Mouse (Mus musculus) forebrain, embryonic 14.5 days (tissue): ENCODE results near the gene Nek8. TPM values are rescaled to one million over a fixed set of nuclear protein-coding genes. Genes with fewer than 3 reads are reported as not detected.
"Not testable (repeated sequence)": the region's sequence is repeated elsewhere in the genome, so short reads cannot be mapped to it uniquely, and the experiment has no call there.

Source experiments
- ATAC-seq: fragments of 200-750 bp; cut with Nextera tagmentation; 2 replicates; pipeline ENCODE4 v1.8.0; 2017; ENCODE audit warnings: mild to moderate bottlenecking, moderate library complexity
- DNase-seq: peaks from one replicate; pipeline ENCODE4 v3.0.0-alpha.2; 2015; ENCODE audit warnings: low spot score
- H3K27ac ChIP-seq: fragments of 300-500 bp; sonication (generic); 2 replicates; pipeline ENCODE4 v1.5.1; 2014; ENCODE audit warnings: low read depth, mild to moderate bottlenecking, control low read depth, low read length, moderate library complexity
- H3K27me3 ChIP-seq: fragments of 300-500 bp; sonication (generic); replicated peaks from 2 replicates; pipeline ENCODE4 v1.6.1; 2014; ENCODE audit warnings: low read length, control low read depth, mixed read lengths; ENCODE audit not compliant: control insufficient read depth, insufficient read depth
- H3K36me3 ChIP-seq: fragments of 300-500 bp; sonication (generic); 2 replicates; pipeline ENCODE4 v1.6.1; 2014; ENCODE audit warnings: low read length, control low read depth; ENCODE audit not compliant: control insufficient read depth, insufficient read depth
- H3K4me1 ChIP-seq: fragments of 300-500 bp; sonication (generic); 2 replicates; pipeline ENCODE4 v1.6.1; 2014; ENCODE audit warnings: antibody characterized with exemption, low read length, control low read depth; ENCODE audit not compliant: control insufficient read depth, insufficient read depth
- H3K4me2 ChIP-seq: fragments of 300-500 bp; sonication (generic); 2 replicates; pipeline ENCODE4 v1.6.1; 2014; ENCODE audit warnings: mild to moderate bottlenecking, control low read depth, low read length
- H3K4me3 ChIP-seq: fragments of 300-500 bp; sonication (generic); 2 replicates; pipeline ENCODE4 v1.5.1; 2014; ENCODE audit warnings: low read depth, low read length, control low read depth
- H3K9ac ChIP-seq: fragments of 300-500 bp; sonication (generic); 2 replicates; pipeline ENCODE4 v1.6.1; 2014; ENCODE audit warnings: mild to moderate bottlenecking, low read length, control low read depth, moderate library complexity
- H3K9me3 ChIP-seq: fragments of 300-500 bp; sonication (generic); replicated peaks from 2 replicates; pipeline ENCODE4 v1.6.1; 2016; ENCODE audit warnings: low read length, control low read depth, mixed read lengths; ENCODE audit not compliant: control insufficient read depth
- WGBS: fragments of 180-500 bp; shearing (Covaris S2); extraction: QIAGEN DNeasy Blood & Tissue Kit; methylation state at CpG from one replicate; pipeline ENCODE4 v1.1.7; 2014; 5-methylcytosine and 5-hydroxymethylcytosine counted together
- polyA plus RNA-seq: library from polyadenylated mRNA; unstranded; fragments of >200 nt; fragmentation: Nextera tagmentation; extraction: Ambion mirVana; gene quantifications from 2 replicates; pipeline ENCODE4 v1.2.1, GENCODE M21; 2014

Nek8 gene
- polyA plus RNA-seq, 1 experiment from 2014 or later = 5.5 TPM

GRCm38 (mm10) chr11:78188331-78189233 lies 12.1 kb upstream of the Nek8 start, which contains the start of gene Rab34:
Gene Rab34 (plus strand): TSS chr11:78188430.
- ATAC-seq (peak; percentile 77), DNase-seq (peak; percentile 85)
- H3K4me1 ChIP-seq = peaks cover 11% of the 10 kb centered on the region; the same call in 1 of the 2 replicates
- H3K9me3 ChIP-seq = no peaks in the 10 kb centered on the region
- whole genome bisulfite sequencing = under 1% methylated on average over 71 of the region's 80 CpGs
- no peaks in the 10 kb centered on the region for H3K27me3 ChIP-seq
- H3K27ac ChIP-seq = peak within 1 kb of the TSS; percentile 95
- peaks cover 29% of the 10 kb centered on the region for H3K36me3 ChIP-seq
- H3K4me2 ChIP-seq = peak within 1 kb of the TSS; percentile 65
- H3K4me3 ChIP-seq = peak within 1 kb of the TSS; percentile 70
- peak within 1 kb of the TSS; percentile 93 for H3K9ac ChIP-seq

- Histone ChIP-seq H3K4me1 (peaks cover 17% of the 10 kb centered on the region), H3K36me3 (peaks cover 26% of the 10 kb centered on the region)
- not testable (repeated sequence) for H3K27me3 ChIP-seq, H3K4me2 ChIP-seq, H3K4me3 ChIP-seq, H3K9me3 ChIP-seq, DNase-seq, H3K27ac ChIP-seq, ATAC-seq, H3K9ac ChIP-seq
- WGBS = 93% methylated on average over 6 of the region's 6 CpGs
These were observed 8.2 kb upstream of the Nek8 start for GRCm38 (mm10) chr11:78184702-78185101.

GRCm38 (mm10) chr11:78183884-78184514 lies 7.5 kb upstream of the Nek8 start:
- WGBS = 58% methylated on average over 10 of the region's 10 CpGs

GRCm38 (mm10) chr11:78182961-78183844 lies 6.7 kb upstream of the Nek8 start, which contains the start of gene Rpl23a:
Gene Rpl23a (minus strand): TSS chr11:78183584.
- Histone ChIP-seq H3K27me3 (no peaks in the 10 kb centered on the region), H3K9me3 (no peaks in the 10 kb centered on the region), H3K36me3 (peaks cover 32% of the 10 kb centered on the region), H3K4me2 (peak within 1 kb of the TSS; percentile 79), H3K4me3 (peak within 1 kb of the TSS; percentile 83), H3K9ac (peak within 1 kb of the TSS; percentile 94), H3K4me1 (peaks cover 20% of the 10 kb centered on the region), H3K27ac (peak within 1 kb of the TSS; percentile 90)
- DNase-seq (peak; percentile 99), ATAC-seq (peak; percentile 94)
- WGBS = under 1% methylated on average over 38 of the region's 38 CpGs

More at GRCm38 (mm10) chr11:78183884-78184514, 7.5 kb upstream of the Nek8 start:
- ATAC-seq (peak; percentile 11), DNase-seq (no peak)
- H3K4me3 ChIP-seq = peak overlapping the region; percentile 83
- no peaks in the 10 kb centered on the region for H3K9me3 ChIP-seq
- H3K27ac ChIP-seq = 0 out of 2 replicates have a peak overlapping the region, but pooled peaks have one; percentile 28
- H3K4me1 ChIP-seq = peaks cover 17% of the 10 kb centered on the region
- H3K27me3 ChIP-seq = no peaks in the 10 kb centered on the region
- peaks cover 32% of the 10 kb centered on the region for H3K36me3 ChIP-seq
- peak overlapping the region; percentile 43 for H3K4me2 ChIP-seq
- H3K9ac ChIP-seq = peak overlapping the region; percentile 32

- ATAC-seq = no peak
- Histone ChIP-seq H3K4me1 (peaks cover 22% of the 10 kb centered on the region), H3K27me3 (no peaks in the 10 kb centered on the region), H3K4me2 (peak overlapping the region; percentile 79), H3K9ac (peak overlapping the region; percentile 94), H3K27ac (no peak overlapping the region), H3K9me3 (no peaks in the 10 kb centered on the region), H3K36me3 (peaks cover 32% of the 10 kb centered on the region), H3K4me3 (peak overlapping the region; percentile 83)
- 11% methylated on average over 7 of the region's 7 CpGs for WGBS
- DNase-seq = no peak
These were observed 6.0 kb upstream of the Nek8 start for GRCm38 (mm10) chr11:78182450-78182849.

GRCm38 (mm10) chr11:78181830-78182357 lies 5.4 kb upstream of the Nek8 start:
- Histone ChIP-seq H3K36me3 (peaks cover 32% of the 10 kb centered on the region), H3K4me1 (peaks cover 27% of the 10 kb centered on the region), H3K9ac (peak overlapping the region; percentile 94; the same call in 1 of the 2 replicates), H3K27me3 (no peaks in the 10 kb centered on the region), H3K4me2 (peak overlapping the region; percentile 79), H3K27ac (no peak overlapping the region), H3K4me3 (peak overlapping the region; percentile 83), H3K9me3 (no peaks in the 10 kb centered on the region)
- ATAC-seq (no peak), DNase-seq (no peak)
- 57% methylated on average over 2 of the region's 2 CpGs for WGBS

- peaks cover 32% of the 10 kb centered on the region for H3K36me3 ChIP-seq
- WGBS = 82% methylated on average over 6 of the region's 6 CpGs
- H3K4me2 ChIP-seq = no peak overlapping the region
- DNase-seq = no peak
- no peaks in the 10 kb centered on the region for H3K9me3 ChIP-seq
- no peak for ATAC-seq
- H3K9ac ChIP-seq = no peak overlapping the region
- no peaks in the 10 kb centered on the region for H3K27me3 ChIP-seq
- H3K27ac ChIP-seq = no peak overlapping the region
- peaks cover 29% of the 10 kb centered on the region for H3K4me1 ChIP-seq
- H3K4me3 ChIP-seq = no peak overlapping the region
These were observed 3.7 kb upstream of the Nek8 start for GRCm38 (mm10) chr11:78180081-78180761.
